Mouse (Mus musculus): ENCODE results near the gene Pex10. TPM values are rescaled to one million over a fixed set of nuclear protein-coding genes. Genes with fewer than 3 reads are reported as not detected.

The Pex10 gene
- total and polyA plus RNA-seq, 3 experiments, result 9.2 to 21.9 (median 15.6) TPM

DNA sequence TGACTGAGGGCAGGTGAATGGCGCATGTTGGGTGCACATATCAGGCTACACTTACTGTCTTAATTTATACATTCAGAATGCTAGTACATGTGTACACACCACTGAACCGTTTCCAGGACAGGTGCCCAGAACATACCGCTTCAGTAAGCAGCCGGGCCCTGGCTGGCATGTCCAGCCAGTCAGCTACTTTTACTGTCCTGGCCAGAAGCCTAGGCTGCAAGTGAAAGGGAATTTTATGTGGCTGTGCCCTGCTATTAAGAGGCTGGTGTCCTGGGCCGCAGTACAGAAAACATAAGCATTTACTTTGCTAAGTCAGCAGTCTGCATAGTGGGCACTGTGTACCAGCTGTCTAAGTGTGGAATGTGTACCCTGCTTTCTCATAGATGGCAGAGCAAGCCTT lies 4.1 kb downstream of the Pex10 start:
- Histone ChIP-seq H3K4me2 (ENCODE audit: insufficient read depth, low read depth, poor library complexity, severe bottlenecking) (no peak overlapping the region), H3K27me3 (replicated peaks) (no peaks in the 10 kb centered on the region), H3K9ac (ENCODE audit: insufficient read depth, low read depth) (no peak overlapping the region), H3K79me2 (replicated peaks; ENCODE audit: control insufficient read depth, extremely low read depth, insufficient read depth, poor library complexity, severe bottlenecking) (0 out of 2 replicates have a peak, but pooled peaks cover 5% of the 10 kb centered on the region), H3K36me3 (replicated peaks in 1 of 2; ENCODE audit: control insufficient read depth in 1 of 2, insufficient read depth in 1 of 2, low read length in 1 of 2) (peaks cover 67 to 75% of the 10 kb centered on the region in 2 experiments), H3K9me3 (replicated peaks; ENCODE audit: low read length) (no peaks in the 10 kb centered on the region), H3K4me3 (replicated peaks in 1 of 3; ENCODE audit: low read depth in 2 of 3, low read length in 2 of 3, poor library complexity in 1 of 3) (no peak overlapping the region), H3K4me1 (ENCODE audit: control insufficient read depth in 1 of 2, insufficient read depth in 2 of 2) (peaks cover 0 to 18% of the 10 kb centered on the region in 2 experiments; a peak in 2 of 4 replicates), H3K27ac (ENCODE audit: insufficient read depth, low read depth) (no peak overlapping the region)
- dilution Hi-C loops (cut with MboI; ENCODE audit: extremely low pct_ligation_motif_present, extremely low pct_unique_long_range_greater_than_20kb, low sequenced_read_pairs), result no loop called here
- no peak for DNase-seq (ENCODE audit: extremely low read depth)
- no peak for TF ChIP-seq MYC (IDR thresholded peaks at IDR 0.05; ENCODE audit: low read depth, low read length)
- TF ChIP-seq ZNF384 (IDR thresholded peaks at IDR 0.05; ENCODE audit: low read depth, low read length), result no peak
- TF ChIP-seq E2F4 (IDR thresholded peaks at IDR 0.05; ENCODE audit: insufficient replicate concordance, low read depth, low read length), result no peak
- no peak; the same call in 1 of the 2 replicates for TF ChIP-seq ZMIZ1 (IDR thresholded peaks at IDR 0.05; ENCODE audit: low read depth, low read length)
- TF ChIP-seq SMC3 (IDR thresholded peaks at IDR 0.05; ENCODE audit: low read depth, low read length), result no peak
- no peak for TF ChIP-seq CHD1 (IDR thresholded peaks at IDR 0.05; ENCODE audit: low read depth, low read length)
- no peak for TF ChIP-seq GABPA (IDR thresholded peaks at IDR 0.05; ENCODE audit: insufficient replicate concordance, low read depth, low read length)
- no peak for TF ChIP-seq UBTF (IDR thresholded peaks at IDR 0.05; ENCODE audit: low read depth, low read length)
- no peak for TF ChIP-seq CTCF (conservative IDR thresholded peaks at IDR 0.05 in 1 of 2, IDR thresholded peaks at IDR 0.05 in 1 of 2; ENCODE audit: low read depth in 2 of 2, low read length in 2 of 2)
- no peak for TF ChIP-seq SIN3A (IDR thresholded peaks at IDR 0.05; ENCODE audit: low read length)
- no peak for TF ChIP-seq ZC3H11A (IDR thresholded peaks at IDR 0.05; ENCODE audit: low read depth, low read length)
- no peak for TF ChIP-seq ZKSCAN1 (IDR thresholded peaks at IDR 0.05; ENCODE audit: borderline replicate concordance, low read depth, low read length)
- TF ChIP-seq JUN (IDR thresholded peaks at IDR 0.05; ENCODE audit: insufficient read depth, low read depth, low read length), result no peak
- no peak for TF ChIP-seq HCFC1 (IDR thresholded peaks at IDR 0.05; ENCODE audit: low read depth, low read length)
- TF ChIP-seq JUND (conservative IDR thresholded peaks at IDR 0.05; ENCODE audit: low read depth, low read length), result no peak
- in situ Hi-C loops (cut with MboI; ENCODE audit: low pct_ligation_motif_present, low pct_unique_long_range_greater_than_20kb, low sequenced_read_pairs), result no loop called here

DNA sequence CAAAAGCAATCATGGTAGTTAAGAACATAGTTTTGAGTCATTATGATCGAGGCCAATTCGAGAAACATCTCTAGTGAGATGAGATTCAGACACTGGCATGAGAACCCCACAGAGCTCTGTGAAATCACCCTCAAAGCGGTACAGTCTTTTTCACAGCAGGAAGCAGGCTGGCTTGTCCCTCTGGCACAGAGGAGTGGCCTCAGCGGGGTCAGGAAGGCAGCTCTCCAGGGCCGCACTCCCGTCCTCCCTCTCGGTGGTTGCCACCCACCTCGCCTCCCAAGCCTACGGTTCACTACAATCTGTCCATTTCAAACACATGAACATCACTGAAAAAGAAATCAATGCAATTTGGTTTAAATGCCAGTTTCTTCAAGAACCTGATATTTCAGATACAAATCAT lies 7.6 kb downstream of the Pex10 start:
- Histone ChIP-seq H3K9ac (ENCODE audit: insufficient read depth, low read depth) (no peak overlapping the region), H3K27ac (ENCODE audit: insufficient read depth, low read depth) (no peak overlapping the region), H3K4me3 (replicated peaks in 1 of 3; ENCODE audit: low read depth in 2 of 3, low read length in 2 of 3, poor library complexity in 1 of 3) (no peak overlapping the region), H3K9me3 (replicated peaks; ENCODE audit: low read length) (no peaks in the 10 kb centered on the region), H3K27me3 (replicated peaks) (no peaks in the 10 kb centered on the region), H3K4me2 (ENCODE audit: insufficient read depth, low read depth, poor library complexity, severe bottlenecking) (no peak overlapping the region), H3K36me3 (replicated peaks in 1 of 2; ENCODE audit: control insufficient read depth in 1 of 2, insufficient read depth in 1 of 2, low read length in 1 of 2) (peaks cover 77 to 85% of the 10 kb centered on the region in 2 experiments), H3K79me2 (replicated peaks; ENCODE audit: control insufficient read depth, extremely low read depth, insufficient read depth, poor library complexity, severe bottlenecking) (peaks cover 15% of the 10 kb centered on the region), H3K4me1 (ENCODE audit: control insufficient read depth in 1 of 2, insufficient read depth in 2 of 2) (no peaks in the 10 kb centered on the region)
- in situ Hi-C loops (cut with MboI; ENCODE audit: low pct_ligation_motif_present, low pct_unique_long_range_greater_than_20kb, low sequenced_read_pairs), result no loop called here
- no peak for DNase-seq (ENCODE audit: extremely low read depth)
- dilution Hi-C loops (cut with MboI; ENCODE audit: extremely low pct_ligation_motif_present, extremely low pct_unique_long_range_greater_than_20kb, low sequenced_read_pairs), result no loop called here
- no peak for TF ChIP-seq USF2 (conservative IDR thresholded peaks at IDR 0.05; ENCODE audit: low read depth, low read length)
- TF ChIP-seq CHD1 (IDR thresholded peaks at IDR 0.05; ENCODE audit: low read depth, low read length), result no peak
- no peak for TF ChIP-seq ZNF384 (IDR thresholded peaks at IDR 0.05; ENCODE audit: low read depth, low read length)
- no peak for TF ChIP-seq UBTF (IDR thresholded peaks at IDR 0.05; ENCODE audit: low read depth, low read length)
- TF ChIP-seq IRF4 (IDR thresholded peaks at IDR 0.05; ENCODE audit: low read depth, low read length), result no peak
- TF ChIP-seq ZKSCAN1 (IDR thresholded peaks at IDR 0.05; ENCODE audit: borderline replicate concordance, low read depth, low read length), result no peak
- TF ChIP-seq KAT2A (IDR thresholded peaks at IDR 0.05; ENCODE audit: insufficient replicate concordance, low read length), result no peak
- no peak for TF ChIP-seq GABPA (IDR thresholded peaks at IDR 0.05; ENCODE audit: insufficient replicate concordance, low read depth, low read length)
- TF ChIP-seq JUND (conservative IDR thresholded peaks at IDR 0.05; ENCODE audit: low read depth, low read length), result no peak
- no peak for TF ChIP-seq MAX (IDR thresholded peaks at IDR 0.05; ENCODE audit: low read length)
- TF ChIP-seq BHLHE40 (IDR thresholded peaks at IDR 0.05; ENCODE audit: low read depth, low read length), result no peak
- TF ChIP-seq POLR2A (IDR thresholded peaks at IDR 0.05; ENCODE audit: low read depth, low read length), result no peak
- no peak for TF ChIP-seq MAFK (IDR thresholded peaks at IDR 0.05; ENCODE audit: insufficient replicate concordance, low read length)
- TF ChIP-seq TCF12 (IDR thresholded peaks at IDR 0.05; ENCODE audit: low read depth, low read length), result no peak
- TF ChIP-seq ZC3H11A (IDR thresholded peaks at IDR 0.05; ENCODE audit: low read depth, low read length), result no peak
- TF ChIP-seq NRF1 (IDR thresholded peaks at IDR 0.05; ENCODE audit: low read depth, low read length), result no peak
